Mouse (Mus musculus): ENCODE data around the gene Grik1.

The Grik1 gene

GRCm38 (mm10) chr16:88290132-88290772 lies at the start of gene Grik1:
Gene Grik1 (minus strand): TSS chr16:88290265.
- peak; percentile 47 for DNase-seq

DNA sequence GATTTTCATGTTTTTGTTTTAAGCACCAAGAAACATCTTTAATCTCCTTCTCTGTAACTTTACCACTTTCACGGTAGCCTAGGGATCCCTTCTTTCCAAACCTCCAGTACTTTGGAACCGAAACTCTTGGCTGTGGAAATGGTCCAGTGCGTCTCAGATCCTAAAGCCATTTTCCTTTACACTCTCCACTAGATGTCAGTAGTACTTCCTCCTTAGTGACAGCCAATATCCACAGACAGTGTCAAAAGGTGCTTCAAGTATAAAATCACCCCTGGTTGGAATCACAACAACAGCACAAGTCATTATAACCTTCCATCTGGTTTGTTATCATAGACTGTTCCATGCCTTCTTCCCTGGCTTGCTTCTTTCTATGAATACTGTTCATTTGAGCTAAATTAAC lies 4.1 kb upstream of the Grik1 start:
- DNase-seq: no peak

DNA sequence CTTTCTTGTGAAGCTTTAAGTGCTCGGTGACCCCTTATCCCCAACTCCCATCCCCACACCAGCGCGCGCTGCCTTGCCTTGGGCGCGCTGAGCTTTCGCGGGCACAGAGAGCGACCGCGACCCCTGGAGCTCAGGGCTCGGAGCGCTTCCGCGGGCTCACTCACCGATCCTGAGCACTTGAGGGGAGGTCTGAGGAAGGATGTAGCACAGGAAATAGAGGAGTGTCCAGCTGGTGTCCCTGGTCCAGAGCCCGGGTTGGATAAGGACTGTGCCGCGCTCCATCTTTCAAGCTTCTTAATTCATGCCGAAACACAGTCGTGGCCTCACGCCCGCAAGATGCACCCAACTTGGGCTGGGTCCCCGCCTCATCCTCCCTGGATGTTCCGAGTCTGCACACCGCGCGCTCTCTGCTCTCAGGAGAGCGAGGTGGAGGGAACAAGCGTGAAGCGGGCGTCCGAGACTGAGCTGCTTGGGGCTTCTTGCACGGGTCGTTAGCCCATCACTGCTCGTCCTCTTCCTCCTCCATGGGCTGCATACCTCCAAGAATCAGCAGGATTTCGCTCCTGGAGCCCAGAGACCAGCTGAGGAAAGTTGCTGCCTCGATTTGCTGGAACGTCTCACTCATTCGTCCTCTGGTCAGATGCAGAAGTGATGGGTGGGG lies 514 bp downstream of the Grik1 start:
- peak; percentile 7 for DNase-seq

GRCm38 (mm10) chr16:88258407-88258806 lies 31.7 kb downstream of the Grik1 start:
- DNase-seq: no peak

DNA sequence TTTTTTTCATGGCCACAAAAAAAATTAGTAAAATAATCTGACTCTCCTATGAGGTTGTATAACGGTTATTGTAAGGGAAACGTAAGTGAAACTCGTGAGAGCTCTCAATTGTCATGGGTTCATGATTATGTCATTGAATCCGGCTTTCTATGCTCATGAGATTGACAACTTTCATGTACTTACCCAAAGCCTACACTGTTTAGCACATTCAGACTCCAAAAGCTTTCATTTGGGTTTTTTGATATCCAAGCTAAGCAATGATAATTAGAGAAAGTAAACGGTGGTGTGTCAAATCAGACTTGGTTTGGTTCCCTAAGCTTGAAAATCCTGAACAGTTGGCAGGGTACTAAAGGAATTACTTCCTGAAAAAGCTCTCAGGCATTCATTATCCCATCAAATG lies 33.0 kb downstream of the Grik1 start:
- DNase-seq: no peak

GRCm38 (mm10) chr16:88256101-88256500 lies 34.0 kb downstream of the Grik1 start:
- no peak for DNase-seq

GRCm38 (mm10) chr16:88252676-88253075 lies 37.4 kb downstream of the Grik1 start:
- DNase-seq: no peak

DNA sequence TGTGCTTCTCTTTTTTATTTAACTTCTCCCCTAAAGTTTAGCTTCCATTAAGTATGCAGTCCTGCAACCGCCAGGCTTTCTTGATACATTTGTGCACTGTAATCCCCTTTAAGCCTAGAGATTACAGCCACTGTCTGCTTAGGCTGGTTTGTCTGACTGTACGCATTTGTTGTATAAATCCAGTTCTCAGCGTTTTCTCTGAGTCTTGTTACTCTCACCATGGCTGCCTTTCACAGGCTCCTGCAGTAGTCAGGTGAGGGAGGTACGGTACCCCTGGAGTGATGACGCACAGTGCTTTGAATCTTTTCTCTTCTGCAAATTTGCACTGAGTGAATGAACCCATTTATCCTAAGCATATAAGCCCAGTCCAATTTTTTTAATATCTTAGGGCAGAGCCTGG lies 39.0 kb downstream of the Grik1 start:
- DNase-seq: no peak

GRCm38 (mm10) chr16:88249825-88250224 lies 40.2 kb downstream of the Grik1 start:
- no peak for DNase-seq

- DNase-seq: no peak
Measured at GRCm38 (mm10) chr16:88247586-88247985, 42.5 kb downstream of the Grik1 start.

GRCm38 (mm10) chr16:88244658-88245057 lies 45.4 kb downstream of the Grik1 start:
- no peak for DNase-seq

GRCm38 (mm10) chr16:88225616-88226015 lies 64.4 kb downstream of the Grik1 start:
- DNase-seq: no peak

- DNase-seq: no peak
Measured at GRCm38 (mm10) chr16:88221932-88222331, 68.1 kb downstream of the Grik1 start.

GRCm38 (mm10) chr16:88212531-88212930 lies 77.5 kb downstream of the Grik1 start:
- DNase-seq: no peak

GRCm38 (mm10) chr16:88211852-88212251 lies 78.2 kb downstream of the Grik1 start:
- DNase-seq: peak; percentile 19

- peak; percentile 57 for DNase-seq
Measured at GRCm38 (mm10) chr16:88204400-88204799, 85.7 kb downstream of the Grik1 start.

DNA sequence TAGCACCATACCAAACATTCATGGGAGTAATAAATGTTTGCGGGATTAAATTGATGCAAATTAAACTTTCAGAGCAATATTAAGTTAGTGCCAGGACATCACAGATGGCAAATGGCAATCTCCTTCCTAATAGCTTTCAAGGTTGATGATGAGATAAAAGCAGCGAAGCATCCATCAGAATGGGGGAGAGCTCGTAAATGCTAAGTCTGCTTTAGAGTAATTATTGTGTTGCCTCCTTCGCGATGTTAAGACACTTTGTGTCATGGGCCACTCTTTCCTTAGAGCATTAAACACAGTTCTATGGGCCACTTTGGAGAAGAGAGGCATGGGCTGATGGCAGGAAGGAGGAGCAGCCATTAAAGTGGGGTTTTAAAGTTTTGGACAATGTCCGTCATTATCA lies 86.1 kb downstream of the Grik1 start:
- no peak for DNase-seq

DNA sequence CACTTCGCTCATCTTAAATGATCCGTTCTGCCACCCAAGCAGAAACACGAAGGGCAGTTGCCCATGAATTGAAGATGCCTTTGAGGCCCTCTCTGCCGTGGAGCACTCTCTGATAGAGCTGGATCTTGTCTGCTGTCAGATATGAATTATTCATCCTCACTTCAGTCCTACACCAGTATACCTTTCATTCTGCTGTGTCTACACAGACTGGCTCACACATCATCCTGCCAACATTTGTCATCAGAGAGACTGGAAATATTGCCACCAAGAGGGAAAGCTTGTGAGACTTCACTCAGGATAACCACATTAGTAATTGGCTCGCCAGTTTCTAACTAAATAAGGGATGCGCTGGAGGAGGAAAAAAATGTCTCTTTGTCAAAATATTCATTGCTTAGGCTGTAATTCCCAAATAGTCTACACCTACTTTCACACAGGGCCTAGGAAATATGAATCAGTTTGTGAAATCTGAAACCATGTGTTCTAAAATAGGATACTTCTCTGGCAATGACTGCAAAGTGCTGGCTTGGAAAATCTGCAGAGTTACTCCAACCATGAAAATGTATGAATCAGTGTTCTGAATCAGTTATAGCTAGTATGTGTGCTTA lies 102.5 kb downstream of the Grik1 start:
- no peak for DNase-seq

DNA sequence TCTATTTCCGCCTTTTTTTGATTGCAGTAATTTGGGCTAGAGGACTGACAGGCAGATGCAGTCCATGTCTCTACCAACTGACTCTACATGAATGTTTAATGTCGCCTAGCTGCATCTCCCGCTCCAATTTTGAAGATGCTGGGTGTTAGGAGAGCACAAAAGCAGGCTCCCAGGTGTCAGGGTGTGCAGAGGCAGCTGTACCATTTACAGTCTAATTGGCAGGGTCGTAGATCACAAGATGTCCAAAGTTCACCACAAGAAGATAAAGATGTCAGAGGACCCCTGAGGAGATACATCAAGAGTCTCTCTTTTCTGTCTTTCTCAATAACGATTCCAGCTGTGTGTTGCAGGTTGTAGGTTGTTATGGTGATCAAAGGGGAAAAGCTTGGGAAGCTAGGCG lies 111.3 kb downstream of the Grik1 start:
- no peak for DNase-seq

- DNase-seq: no peak
Measured at GRCm38 (mm10) chr16:88177364-88177763, 112.7 kb downstream of the Grik1 start.

- peak; percentile 10 for DNase-seq
Measured at GRCm38 (mm10) chr16:88174083-88174721, 115.9 kb downstream of the Grik1 start.

- DNase-seq: no peak
Measured at GRCm38 (mm10) chr16:88166547-88166946, 123.5 kb downstream of the Grik1 start.

DNA sequence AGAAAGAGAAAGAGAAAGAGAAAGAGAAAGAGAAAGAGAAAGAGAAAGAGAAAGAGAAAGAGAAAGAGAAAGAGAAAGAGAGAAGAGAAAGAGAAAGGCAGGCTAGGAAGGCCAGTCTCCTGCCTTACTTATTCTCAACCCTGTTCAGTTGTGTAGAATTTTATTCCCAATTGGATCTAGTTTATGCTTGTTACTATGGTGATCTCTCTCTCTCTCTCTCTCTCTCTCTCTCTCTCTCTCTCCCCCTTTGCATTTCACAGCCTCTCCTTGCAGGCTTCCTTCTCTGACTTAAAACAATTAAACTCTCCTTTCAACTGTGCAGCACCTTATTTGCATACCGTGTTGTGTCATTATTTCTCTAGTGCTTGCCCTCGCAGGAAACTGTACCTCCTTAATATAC lies 147.5 kb downstream of the Grik1 start:
- DNase-seq: no peak

- DNase-seq: no peak
Measured at GRCm38 (mm10) chr16:88142136-88142535, 147.9 kb downstream of the Grik1 start.
